Mouse (Mus musculus) heart, adult 2 months (tissue): ENCODE measurements at regions not wholly inside any gene's neighbourhood (a gene's known extent, or its start where the extent isn't known, plus 50 kb on each side); places are given as distances from the start of the nearest gene placed in this dataset.
"Not testable (repeated sequence)": the region's sequence is repeated elsewhere in the genome, so short reads cannot be mapped to it uniquely, and the experiment has no call there.

Experiments used
- DNase-seq, 2 experiments: peaks; one replicate each; pipeline ENCODE4 v3.0.0; 2021
- H3K27ac ChIP-seq: fragments of 200-600 bp; 2 replicates; pipeline ENCODE4 v1.8.1; 2022
- H3K27me3 ChIP-seq: fragments of 200-500 bp; 2 replicates; pipeline ENCODE4 v1.6.1; 2012; ENCODE audit warnings: mild to moderate bottlenecking, low read length, inconsistent platforms, mixed read lengths; ENCODE audit not compliant: control insufficient read depth, insufficient read depth
- H3K36me3 ChIP-seq: fragments of 200-500 bp; 2 replicates; pipeline ENCODE4 v1.6.1; 2012; ENCODE audit warnings: low read length, inconsistent platforms; ENCODE audit not compliant: control insufficient read depth, insufficient read depth
- H3K4me1 ChIP-seq: fragments of 200-500 bp; 2 replicates; pipeline ENCODE4 v1.6.1; 2011; ENCODE audit warnings: low read length; ENCODE audit not compliant: control insufficient read depth, insufficient read depth
- H3K4me3 ChIP-seq: fragments of 200-600 bp; 2 replicates; pipeline ENCODE4 v1.8.1; 2022
- H3K79me2 ChIP-seq: fragments of 200-500 bp; replicated peaks from 2 replicates; pipeline ENCODE4 v1.6.1; 2012; ENCODE audit warnings: mild to moderate bottlenecking, inconsistent platforms, low read length, moderate library complexity, mixed read lengths; ENCODE audit not compliant: control insufficient read depth, insufficient read depth
- H3K9ac ChIP-seq: fragments of 200-500 bp; 2 replicates; pipeline ENCODE4 v1.6.1; 2012; ENCODE audit warnings: low read depth, mild to moderate bottlenecking, control low read depth, inconsistent platforms, low read length, mixed read lengths
- CTCF ChIP-seq: fragments of 200-600 bp; IDR thresholded peaks from 2 replicates; pipeline ENCODE4 v1.8.1; 2022; ENCODE audit warnings: antibody characterized with exemption, mild to moderate bottlenecking, moderate library complexity
- EP300 ChIP-seq: fragments of 200-500 bp; IDR thresholded peaks from 2 replicates; pipeline ENCODE4 v1.6.1; 2011; ENCODE audit warnings: low read depth, low read length, control low read depth; ENCODE audit not compliant: insufficient read depth
- POLR2A ChIP-seq: fragments of 200-500 bp; IDR thresholded peaks from 2 replicates; pipeline ENCODE4 v1.6.1; 2011; ENCODE audit warnings: mild to moderate bottlenecking, low read depth, low read length, control low read depth; ENCODE audit not compliant: insufficient read depth
- WGBS: fragments of 180-500 bp; shearing (Covaris S2); methylation state at CpG from one replicate; pipeline ENCODE4 v1.1.7; 2018; 5-methylcytosine and 5-hydroxymethylcytosine counted together
- intact Hi-C: fragments of 180-260 bp; cut with DNase I; formaldehyde crosslinking; loops from one replicate; pipeline ENCODE4 v1.15.1; 2025

GRCm38 (mm10) chr16:46840764-46841163 is 342.4 kb upstream of the Nectin3 start:
- no peak for TF ChIP-seq EP300
- no peak for TF ChIP-seq CTCF
- no peak for TF ChIP-seq POLR2A
- intact Hi-C loops: no loop called here
- Histone ChIP-seq H3K36me3 (no peaks in the 10 kb centered on the region), H3K27ac (no peak overlapping the region), H3K9ac (no peak overlapping the region), H3K79me2 (no peaks in the 10 kb centered on the region), H3K4me1 (no peaks in the 10 kb centered on the region), H3K4me3 (no peak overlapping the region), H3K27me3 (no peaks in the 10 kb centered on the region)
- no peak for DNase-seq

GRCm38 (mm10) chr16:46825147-46825546 is 326.8 kb upstream of the Nectin3 start:
- 90% methylated on average over 2 of the region's 2 CpGs for WGBS
- H3K36me3 ChIP-seq: no peaks in the 10 kb centered on the region
- no peak for DNase-seq

DNA sequence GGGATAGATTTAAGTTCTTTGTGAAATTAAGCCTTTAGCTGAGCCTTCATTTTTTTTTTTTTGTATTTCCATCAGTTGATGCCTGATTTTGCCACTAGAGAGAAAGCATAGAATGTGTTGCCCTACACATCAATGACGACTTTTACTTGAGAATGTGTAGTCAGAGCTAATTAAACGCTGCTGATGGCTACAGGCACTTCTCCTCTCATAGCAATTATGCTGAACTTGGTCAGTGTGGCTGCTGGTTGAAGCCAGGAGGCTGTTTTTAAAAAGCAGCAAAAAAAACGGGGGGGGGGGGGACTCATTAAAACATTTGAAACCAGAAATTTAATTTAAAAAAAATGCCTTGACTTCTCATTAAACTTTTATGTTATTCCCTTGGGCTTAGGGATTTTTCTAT is 324.4 kb upstream of the Nectin3 start:
- H3K79me2 ChIP-seq: no peaks in the 10 kb centered on the region
- no peaks in the 10 kb centered on the region for H3K36me3 ChIP-seq
- no peak overlapping the region for H3K4me3 ChIP-seq
- H3K4me1 ChIP-seq: no peaks in the 10 kb centered on the region
- no peak overlapping the region for H3K9ac ChIP-seq
- no peak for TF ChIP-seq CTCF
- no peak for TF ChIP-seq EP300
- no peak for TF ChIP-seq POLR2A
- no peak overlapping the region for H3K27ac ChIP-seq
- DNase-seq: no peak
- no peaks in the 10 kb centered on the region for H3K27me3 ChIP-seq
- intact Hi-C loops: no loop called here
- 41% methylated on average over 3 of the region's 3 CpGs for WGBS

More at GRCm38 (mm10) chr16:46825147-46825546, 326.8 kb upstream of the Nectin3 start:
- no peaks in the 10 kb centered on the region for H3K4me1 ChIP-seq
- H3K27me3 ChIP-seq: no peaks in the 10 kb centered on the region
- H3K79me2 ChIP-seq: no peaks in the 10 kb centered on the region
- intact Hi-C loops: no loop called here
- H3K4me3 ChIP-seq: no peak overlapping the region
- TF ChIP-seq POLR2A (no peak), CTCF (no peak)
- no peak overlapping the region for H3K27ac ChIP-seq
- no peak overlapping the region for H3K9ac ChIP-seq

GRCm38 (mm10) chr16:46818215-46818614 is 319.9 kb upstream of the Nectin3 start:
- TF ChIP-seq CTCF (no peak), EP300 (no peak), POLR2A (no peak)
- H3K27ac ChIP-seq: no peak overlapping the region
- intact Hi-C loops: no loop called here
- no peak overlapping the region for H3K4me3 ChIP-seq
- no peak overlapping the region for H3K9ac ChIP-seq
- 71% methylated on average over 1 of the region's 1 CpGs for WGBS
- DNase-seq: no peak
- no peaks in the 10 kb centered on the region for H3K27me3 ChIP-seq
- H3K79me2 ChIP-seq: no peaks in the 10 kb centered on the region
- H3K4me1 ChIP-seq: no peaks in the 10 kb centered on the region
- no peaks in the 10 kb centered on the region for H3K36me3 ChIP-seq

GRCm38 (mm10) chr16:46811835-46812234 is 313.5 kb upstream of the Nectin3 start:
- H3K27me3 ChIP-seq, H3K9ac ChIP-seq, DNase-seq, intact Hi-C loops, H3K27ac ChIP-seq, H3K4me3 ChIP-seq, H3K4me1 ChIP-seq, H3K36me3 ChIP-seq, H3K79me2 ChIP-seq: not testable (repeated sequence)

DNA sequence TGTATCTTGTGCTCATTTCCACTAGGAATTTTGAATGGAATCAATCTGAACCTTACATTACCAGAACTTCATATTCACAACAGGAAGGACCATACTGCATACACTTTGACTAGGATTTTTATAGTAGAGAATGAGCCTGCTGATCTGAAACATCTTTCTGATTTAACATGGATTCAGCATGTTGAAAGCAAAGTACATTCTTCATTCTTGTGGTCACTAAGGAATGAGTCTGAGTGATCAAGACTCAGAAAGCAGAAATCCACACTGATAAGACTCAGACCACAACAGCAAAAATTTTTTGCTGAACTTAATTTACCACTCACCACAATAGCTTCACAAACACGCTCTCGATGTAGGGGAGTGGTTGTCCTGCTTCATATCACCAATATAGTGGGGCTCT is 309.2 kb upstream of the Nectin3 start:
- Histone ChIP-seq H3K9ac (no peak overlapping the region), H3K4me3 (no peak overlapping the region), H3K27me3 (no peaks in the 10 kb centered on the region), H3K79me2 (no peaks in the 10 kb centered on the region), H3K36me3 (no peaks in the 10 kb centered on the region), H3K27ac (no peak overlapping the region), H3K4me1 (no peaks in the 10 kb centered on the region)
- DNase-seq: no peak
- intact Hi-C loops: no loop called here
- 76% methylated on average over 2 of the region's 2 CpGs for WGBS
- TF ChIP-seq EP300 (no peak), POLR2A (no peak), CTCF (no peak)

DNA sequence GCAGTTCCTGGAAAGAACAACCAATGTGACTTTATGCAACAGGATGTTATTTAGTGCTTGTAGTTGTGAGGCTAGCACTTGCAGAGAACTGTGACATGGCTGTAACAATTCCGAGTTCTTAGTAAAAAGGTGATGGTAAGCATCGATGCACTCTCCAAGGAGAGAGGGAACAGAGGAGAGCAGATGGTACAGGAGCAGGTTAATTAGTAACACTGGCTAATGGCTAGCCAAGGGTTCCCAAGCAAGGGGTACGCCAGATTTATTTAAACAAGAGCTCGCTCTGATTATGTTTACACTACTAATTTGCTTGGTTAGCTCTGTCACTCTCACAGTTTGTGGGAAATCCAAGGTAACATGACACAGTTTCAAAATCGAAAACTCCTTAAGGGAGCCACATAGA is 278.0 kb upstream of the Nectin3 start:
- TF ChIP-seq POLR2A: no peak
- no peak for TF ChIP-seq CTCF
- TF ChIP-seq EP300: no peak
- Histone ChIP-seq H3K4me1 (no peaks in the 10 kb centered on the region), H3K9ac (no peak overlapping the region), H3K27me3 (no peaks in the 10 kb centered on the region), H3K36me3 (no peaks in the 10 kb centered on the region), H3K27ac (no peak overlapping the region), H3K79me2 (no peaks in the 10 kb centered on the region), H3K4me3 (no peak overlapping the region)
- WGBS: 67% methylated on average over 5 of the region's 5 CpGs
- intact Hi-C loops: no loop called here
- DNase-seq: no peak
